In the genomic region with DNA sequence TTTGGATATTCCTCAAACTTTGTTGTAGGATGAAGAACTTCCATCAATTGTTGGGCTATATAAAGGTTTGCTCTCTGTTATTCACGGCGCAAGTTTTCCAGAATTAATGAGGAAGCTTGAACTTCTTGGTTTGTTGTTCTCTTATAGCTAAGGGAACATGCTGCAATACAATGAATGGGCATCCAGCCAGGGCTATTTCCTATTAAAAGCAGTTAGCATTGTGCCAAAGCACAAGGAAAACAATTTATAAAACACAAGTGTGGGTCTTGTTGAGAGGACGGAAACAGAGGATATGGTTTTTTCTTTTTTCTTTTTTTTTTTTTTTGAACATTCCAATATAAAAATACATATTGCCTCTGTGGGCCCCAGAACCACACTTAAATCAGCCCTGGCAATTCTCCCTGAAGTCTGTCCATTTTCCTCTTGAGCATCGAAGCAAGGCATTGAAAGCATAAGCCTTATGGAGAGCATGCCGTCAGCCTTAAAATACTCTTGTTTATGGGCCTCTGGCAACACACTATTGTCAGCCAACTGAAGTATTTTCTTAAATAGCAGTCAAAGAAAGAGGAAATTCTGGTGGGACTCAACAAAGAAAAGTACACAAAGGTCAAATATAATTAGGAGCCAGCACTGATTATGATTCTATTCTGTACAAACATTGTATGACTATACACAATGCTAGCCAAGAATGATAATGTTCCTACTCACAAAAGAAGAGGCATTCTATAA, we compare ENCODE assay signal across 10 mouse cellular contexts.
DNase-seq lines count a peak whose midpoint lies in the region; ATAC-seq lines count a peak whose summit lies in the region.
"Had no signal": no experiment of that assay in that cellular context is flagged by ENCODE, and none has a peak within 500 bp of the region (broad histone marks: within the 10 kb centered on the region; RNA-seq: fewer than 3 reads in every experiment).

No protein-coding gene starts in this region.

- H3K27me3 ChIP-seq in limb, embryonic 13.5 days = no peaks in the 10 kb centered on the region
- no peaks in the 10 kb centered on the region for H3K27me3 ChIP-seq in limb, embryonic 10.5 days (ENCODE audit: low read depth, poor library complexity, severe bottlenecking)
- H3K27me3 ChIP-seq: midbrain, embryonic 12.5 days had no signal

- no peaks in the 10 kb centered on the region for H3K9me3 ChIP-seq in limb, embryonic 13.5 days
- H3K9me3 ChIP-seq in limb, embryonic 10.5 days (replicated peaks) = no peaks in the 10 kb centered on the region
- H3K9me3 ChIP-seq: midbrain, embryonic 12.5 days had no signal

- WGBS in limb, embryonic 13.5 days = 65% methylated on average over 5 of the region's 5 CpGs
- WGBS in limb, embryonic 10.5 days = 89% methylated on average over 5 of the region's 5 CpGs

- ATAC-seq in limb, embryonic 13.5 days (ENCODE audit: low FRiP score, low read depth) = peak; percentile 51; the same call in 1 of the 2 replicates

- H3K4me1 ChIP-seq in limb, embryonic 13.5 days = no peaks in the 10 kb centered on the region
- H3K4me1 ChIP-seq in limb, embryonic 10.5 days = no peaks in the 10 kb centered on the region
- H3K4me1 ChIP-seq: midbrain, embryonic 12.5 days had no signal

- peak; percentile 28 to 73 for DNase-seq in adrenal gland, adult (ENCODE audit: inconsistent age in 2 of 2, low spot score in 1 of 2)
- DNase-seq in adrenal gland, adult 18-20 months (ENCODE audit: low spot score in 2 of 2) = no peak
- DNase-seq in limb, embryonic 10.5 days (ENCODE audit: low spot score) = no peak
- DNase-seq in heart, postnatal 4 days = peak; percentile 75
- DNase-seq in lung, postnatal 36 days = peak; percentile 90
- no peak for DNase-seq in cerebellum, adult 11-12 months
- DNase-seq in yolk sac, embryonic 10.5 days (ENCODE audit: low spot score) = no peak
- DNase-seq: thymus, adult 2 months had no signal

- no peak overlapping the region for H3K4me2 ChIP-seq in limb, embryonic 13.5 days (replicated peaks)
- H3K4me2 ChIP-seq: midbrain, embryonic 12.5 days had no signal

- no peak overlapping the region for H3K4me3 ChIP-seq in limb, embryonic 13.5 days
- no peak overlapping the region for H3K4me3 ChIP-seq in limb, embryonic 10.5 days
- H3K4me3 ChIP-seq: midbrain, embryonic 12.5 days had no signal

- no peak overlapping the region for H3K9ac ChIP-seq in limb, embryonic 13.5 days
- H3K9ac ChIP-seq: midbrain, embryonic 12.5 days had no signal

- no peak overlapping the region for H3K27ac ChIP-seq in limb, embryonic 13.5 days
- H3K27ac ChIP-seq in limb, embryonic 10.5 days = no peak overlapping the region
- H3K27ac ChIP-seq: midbrain, embryonic 12.5 days had no signal

- no peaks in the 10 kb centered on the region for H3K36me3 ChIP-seq in limb, embryonic 13.5 days
- H3K36me3 ChIP-seq in limb, embryonic 10.5 days = no peaks in the 10 kb centered on the region
- H3K36me3 ChIP-seq: midbrain, embryonic 12.5 days had no signal

Comparison
In these comparisons a context has a peak if more than half of its experiments do, and no peak if none do; other contexts are left out.
1. DNase-seq: peak in adrenal gland, adult (2 of 2), heart, postnatal 4 days (single experiment) and lung, postnatal 36 days (single experiment); none in adrenal gland, adult 18-20 months (0 of 2), limb, embryonic 10.5 days (single experiment), cerebellum, adult 11-12 months (single experiment) and yolk sac, embryonic 10.5 days (single experiment).